9 mouse cellular contexts compared by ENCODE assay signal in the genomic region with DNA sequence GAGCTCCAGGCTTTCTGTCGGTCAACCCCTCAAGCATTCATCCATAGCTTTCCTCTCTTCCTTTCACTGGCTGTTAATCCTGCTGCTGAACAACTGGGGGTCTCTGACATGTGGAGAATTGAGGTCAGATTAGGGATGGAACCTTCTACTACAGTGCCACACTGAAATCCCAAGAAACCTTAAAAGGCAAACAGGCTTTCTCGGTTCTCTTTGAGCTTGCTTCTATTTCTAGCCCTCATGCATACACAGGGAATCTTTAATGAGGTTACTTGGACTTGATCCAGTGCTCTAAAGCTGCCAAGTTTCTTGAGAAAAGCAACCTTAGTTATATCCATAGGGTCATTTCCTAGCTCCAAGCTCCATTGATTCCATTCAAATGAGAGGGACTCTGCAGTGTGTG.
DNase-seq lines count a peak whose midpoint lies in the region; ATAC-seq and TF ChIP-seq lines count a peak whose summit lies in the region.
"Had no signal": no experiment of that assay in that cellular context is flagged by ENCODE, and none has a peak within 500 bp of the region (broad histone marks: within the 10 kb centered on the region; RNA-seq: fewer than 3 reads in every experiment).

No protein-coding gene starts in this region.

- H3K79me2 ChIP-seq in heart, adult 2 months (replicated peaks; ENCODE audit: control insufficient read depth, insufficient read depth, low read length) = no peaks in the 10 kb centered on the region

- H3K27ac ChIP-seq in heart, adult 2 months = no peak overlapping the region
- H3K27ac ChIP-seq in olfactory bulb, adult 2 months (ENCODE audit: insufficient read depth, low read depth, low read length) = peak overlapping the region; percentile 44; the same call in 1 of the 2 replicates
- H3K27ac ChIP-seq in intestine, postnatal 0 days (ENCODE audit: low read depth, low read length) = no peak overlapping the region
- H3K27ac ChIP-seq: liver, embryonic 14.5 days had no signal

- peak; percentile 8 to 22 for DNase-seq in heart, adult 18-20 months
- DNase-seq in heart, adult 2 months = no peak
- DNase-seq in lung, postnatal 10 days = peak; percentile 3
- DNase-seq in lung, postnatal 25 days (ENCODE audit: low spot score) = no peak
- peak; percentile 25 for DNase-seq in heart, postnatal 4 days

- no peak for ATAC-seq in inflammation-experienced regulatory T-cells, adult 6 months
- no peak for ATAC-seq in intestine, postnatal 0 days

- H3K4me3 ChIP-seq in heart, adult 2 months = no peak overlapping the region
- H3K4me3 ChIP-seq in olfactory bulb, adult 2 months (ENCODE audit: insufficient read depth, low read depth, low read length) = no peak overlapping the region
- no peak overlapping the region for H3K4me3 ChIP-seq in intestine, postnatal 0 days (ENCODE audit: low read depth, low read length)

- no peaks in the 10 kb centered on the region for H3K36me3 ChIP-seq in heart, adult 2 months (ENCODE audit: control insufficient read depth, insufficient read depth, low read length)
- no peaks in the 10 kb centered on the region for H3K36me3 ChIP-seq in intestine, postnatal 0 days (ENCODE audit: control insufficient read depth, insufficient read depth)

- TF ChIP-seq EP300 in heart, adult 2 months (IDR thresholded peaks at IDR 0.05; ENCODE audit: insufficient read depth, low read depth, low read length) = no peak

- 29% methylated on average over 2 of the region's 2 CpGs for WGBS in heart, adult 2 months
- WGBS in olfactory bulb, adult 2 months = 23% methylated on average over 2 of the region's 2 CpGs
- WGBS in intestine, postnatal 0 days = 55% methylated on average over 2 of the region's 2 CpGs

- no peak for TF ChIP-seq CTCF in heart, adult 2 months (IDR thresholded peaks at IDR 0.05)
- no peak for TF ChIP-seq CTCF in olfactory bulb, adult 2 months (IDR thresholded peaks at IDR 0.05; ENCODE audit: insufficient read depth, low read depth, low read length)
- TF ChIP-seq CTCF in intestine, postnatal 0 days (IDR thresholded peaks at IDR 0.05; ENCODE audit: low read depth) = no peak

- no peak for TF ChIP-seq POLR2A in heart, adult 2 months (IDR thresholded peaks at IDR 0.05; ENCODE audit: insufficient read depth, low read depth, low read length)
- no peak for TF ChIP-seq POLR2A in olfactory bulb, adult 2 months (IDR thresholded peaks at IDR 0.05; ENCODE audit: insufficient read depth, low read depth, low read length)

- no peak overlapping the region for H3K4me2 ChIP-seq in intestine, postnatal 0 days (replicated peaks; ENCODE audit: low read depth)

- no peak overlapping the region for H3K9ac ChIP-seq in heart, adult 2 months (ENCODE audit: low read depth, low read length)
- H3K9ac ChIP-seq in intestine, postnatal 0 days (ENCODE audit: low read depth, low read length) = no peak overlapping the region
- H3K9ac ChIP-seq: liver, embryonic 14.5 days had no signal

- no peaks in the 10 kb centered on the region for H3K27me3 ChIP-seq in heart, adult 2 months (ENCODE audit: control insufficient read depth, insufficient read depth, low read length)
- H3K27me3 ChIP-seq in intestine, postnatal 0 days (replicated peaks; ENCODE audit: control insufficient read depth, insufficient read depth, low read length) = no peaks in the 10 kb centered on the region

- H3K9me3 ChIP-seq in intestine, postnatal 0 days (ENCODE audit: control insufficient read depth) = no peaks in the 10 kb centered on the region

- intact Hi-C loops in heart, adult 2 months (cut with DNase I) = no loop called here

- H3K4me1 ChIP-seq in heart, adult 2 months (ENCODE audit: control insufficient read depth, insufficient read depth, low read length) = no peaks in the 10 kb centered on the region
- peaks cover 2% of the 10 kb centered on the region for H3K4me1 ChIP-seq in olfactory bulb, adult 2 months (ENCODE audit: control insufficient read depth, insufficient read depth, low read length)
- no peaks in the 10 kb centered on the region for H3K4me1 ChIP-seq in intestine, postnatal 0 days (replicated peaks; ENCODE audit: control insufficient read depth, insufficient read depth, low read length)

Comparison
In these comparisons a context has a peak if more than half of its experiments do, and no peak if none do; other contexts are left out.
1. DNase-seq: peak in heart, adult 18-20 months (2 of 2), lung, postnatal 10 days (single experiment) and heart, postnatal 4 days (single experiment); none in heart, adult 2 months (0 of 2) and lung, postnatal 25 days (single experiment).